Mouse (Mus musculus) stomach, postnatal 0 days (tissue): ENCODE results near the gene Gnl3.

Experiments
- CTCF ChIP-seq: IDR thresholded peaks from 2 replicates; pipeline ENCODE4 v1.5.1; 2016; ENCODE audit warnings: antibody characterized with exemption, low read depth, mild to moderate bottlenecking, moderate library complexity
- EP300 ChIP-seq: optimal IDR thresholded peaks from 2 replicates; pipeline ENCODE3; 2016; ENCODE audit warnings: antibody characterized with exemption

DNA sequence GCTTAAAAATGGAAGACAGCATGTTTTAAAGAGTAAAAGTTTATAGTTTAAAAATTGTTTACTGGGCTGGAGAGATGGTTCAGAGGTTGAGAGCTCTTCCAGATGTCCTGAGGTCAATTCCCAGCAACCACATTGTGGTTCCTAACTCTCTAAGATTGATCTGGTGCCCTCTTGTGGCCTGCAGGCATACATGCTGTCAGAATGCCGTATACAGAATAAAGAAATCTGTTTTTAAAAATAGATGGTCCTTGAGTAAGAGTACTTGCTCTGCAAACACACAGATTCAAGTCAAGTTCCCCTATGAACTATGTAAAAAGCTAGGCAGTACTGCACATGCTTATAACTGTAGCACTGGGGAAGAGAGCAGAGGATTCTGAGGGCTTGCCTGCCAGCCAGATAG is 43.3 kb upstream of the Gnl3 start:
- TF ChIP-seq CTCF: peak; percentile 66
- TF ChIP-seq EP300: no peak
